Mouse (Mus musculus) heart, adult 2 months (tissue): ENCODE results near the gene Ptges2.

Source experiments
- CTCF ChIP-seq: fragments of 200-600 bp; IDR thresholded peaks from 2 replicates; pipeline ENCODE4 v1.8.1; 2022; ENCODE audit warnings: antibody characterized with exemption, mild to moderate bottlenecking, moderate library complexity
- EP300 ChIP-seq: fragments of 200-500 bp; IDR thresholded peaks from 2 replicates; pipeline ENCODE4 v1.6.1; 2011; ENCODE audit warnings: low read depth, low read length, control low read depth; ENCODE audit not compliant: insufficient read depth
- POLR2A ChIP-seq: fragments of 200-500 bp; IDR thresholded peaks from 2 replicates; pipeline ENCODE4 v1.6.1; 2011; ENCODE audit warnings: mild to moderate bottlenecking, low read depth, low read length, control low read depth; ENCODE audit not compliant: insufficient read depth

DNA sequence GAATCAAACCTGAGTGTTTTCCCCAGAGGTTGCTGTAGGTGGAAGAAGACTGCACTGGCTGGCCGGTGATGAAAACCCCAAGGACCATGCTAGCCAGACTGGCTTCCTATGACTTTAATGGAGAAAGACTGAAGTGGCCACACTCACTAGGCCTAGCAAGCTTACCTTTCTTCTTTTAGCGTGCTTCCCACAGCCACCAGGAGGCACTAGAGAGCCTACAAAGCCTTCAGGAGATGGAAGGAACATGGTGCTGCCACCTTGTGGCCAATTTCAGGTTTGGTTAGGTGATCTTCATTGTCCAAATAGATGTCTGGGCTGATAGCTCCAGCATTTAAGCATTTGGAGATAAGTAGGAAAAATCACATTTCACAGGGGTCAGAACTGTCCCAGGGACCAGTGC lies 9.0 kb downstream of the Ptges2 start:
- TF ChIP-seq POLR2A (0 out of 2 replicates have a peak, but pooled peaks have one; percentile 32), CTCF (peak; percentile 98), EP300 (peak; percentile 99)
